Mouse (Mus musculus) CH12.LX (cell line): ENCODE measurements around the gene Idh3g.

Experiments
- CTCF ChIP-seq, 2 experiments: IDR thresholded peaks in 1 of 2; conservative IDR thresholded peaks in 1 of 2; 2 replicates each; pipeline ENCODE4 v1.5.1; 2011 to 2012; ENCODE audit warnings: low read depth in 2 of 2, low read length in 2 of 2, improper control_type of control experiment in 1 of 2, inconsistent platforms in 1 of 2, mild to moderate bottlenecking in 1 of 2, moderate library complexity in 1 of 2
- GABPA ChIP-seq: IDR thresholded peaks from 2 replicates; pipeline ENCODE4 v1.6.1; 2012; ENCODE audit warnings: low read depth, low read length, improper control_type of control experiment, inconsistent platforms; ENCODE audit not compliant: insufficient replicate concordance
- IRF4 ChIP-seq: IDR thresholded peaks from 2 replicates; pipeline ENCODE4 v1.6.1; 2014; ENCODE audit warnings: low read depth, mild to moderate bottlenecking, inconsistent platforms, low read length, improper control_type of control experiment
- POLR2A ChIP-seq: IDR thresholded peaks from 2 replicates; pipeline ENCODE4 v1.6.1; 2011; ENCODE audit warnings: low read depth, mild to moderate bottlenecking, improper control_type of control experiment, low read length
- TBP ChIP-seq: conservative IDR thresholded peaks from 2 replicates; pipeline ENCODE4 v1.6.1; 2011; ENCODE audit warnings: low read depth, low read length, improper control_type of control experiment
- ZKSCAN1 ChIP-seq: IDR thresholded peaks from 2 replicates; pipeline ENCODE4 v1.6.1; 2012; ENCODE audit warnings: low read depth, inconsistent platforms, low read length, improper control_type of control experiment, borderline replicate concordance
- ZNF384 ChIP-seq: IDR thresholded peaks from 2 replicates; pipeline ENCODE4 v1.6.1; 2012; ENCODE audit warnings: low read depth, low read length, improper control_type of control experiment, inconsistent platforms

- TF ChIP-seq ZKSCAN1: no peak
- no peak for TF ChIP-seq ZNF384
- TF ChIP-seq CTCF (conservative IDR thresholded peaks at IDR 0.05 in 1 of 2, IDR thresholded peaks at IDR 0.05 in 1 of 2; ENCODE audit: low read depth in 2 of 2, low read length in 2 of 2): no peak
- TF ChIP-seq TBP: no peak
- TF ChIP-seq POLR2A: no peak
- no peak for TF ChIP-seq IRF4
- no peak for TF ChIP-seq GABPA
These were observed 19.1 kb upstream of the Idh3g start for GRCm38 (mm10) chrX:73805814-73806213.
